Mouse (Mus musculus) skeletal muscle tissue, adult 2 months (tissue): ENCODE data around the gene Marc2.

Experiments used
- DNase-seq: peaks from one replicate; pipeline ENCODE4 v3.0.0-alpha.2; 2012; ENCODE audit warnings: low read depth, low spot score

Gene Marc2

DNA sequence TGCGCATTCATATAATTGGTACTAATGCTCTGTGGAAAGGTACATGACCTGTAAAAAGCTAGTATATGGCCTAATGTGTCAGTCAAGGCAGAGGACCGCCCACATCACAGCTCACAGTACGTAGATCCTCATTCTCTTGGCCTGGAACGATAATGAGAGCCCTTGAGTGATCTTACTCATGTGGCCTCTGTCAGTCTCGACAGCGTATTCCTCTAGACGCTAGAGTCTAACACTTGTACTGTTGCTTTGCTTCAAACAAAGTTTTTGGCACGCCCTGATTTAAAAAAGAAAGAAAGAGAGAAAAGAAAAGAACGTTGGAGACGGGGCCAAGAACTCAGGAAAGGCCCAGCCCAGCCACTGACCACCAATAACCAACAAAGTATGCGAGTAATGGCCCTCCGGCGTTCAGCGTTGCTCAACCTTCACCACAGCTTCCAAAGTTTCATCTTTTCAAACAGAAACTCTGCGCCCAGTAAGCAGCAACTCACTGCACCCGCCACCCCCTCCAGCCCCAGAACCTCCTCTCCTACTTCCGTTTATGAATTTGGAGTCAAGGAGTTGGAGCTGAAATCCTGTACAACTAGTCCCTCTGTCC, 37.7 kb downstream of the Marc2 start:
- no peak for DNase-seq

GRCm38 (mm10) chr1:184807627-184808417, 38.4 kb downstream of the Marc2 start:
- DNase-seq, result no peak

DNA sequence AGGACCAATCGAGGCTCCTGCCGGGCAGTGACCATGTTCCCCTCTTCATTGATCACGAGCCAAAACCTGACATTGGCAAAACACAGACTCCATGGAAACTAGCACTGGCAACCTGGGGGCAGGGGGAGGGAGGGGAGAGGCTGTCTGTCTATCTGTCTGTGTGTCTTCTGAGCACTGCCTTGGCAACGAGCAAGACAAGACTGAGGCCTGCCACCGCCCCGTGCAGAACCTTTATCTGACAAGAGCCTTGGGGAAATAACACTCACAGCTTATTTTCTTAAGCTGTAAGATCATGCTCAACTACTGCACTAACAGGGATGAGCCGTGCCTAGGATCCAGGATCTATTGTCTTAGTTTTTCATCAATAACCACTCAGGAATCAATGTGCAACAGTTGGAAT, 39.1 kb downstream of the Marc2 start:
- DNase-seq, result no peak

DNA sequence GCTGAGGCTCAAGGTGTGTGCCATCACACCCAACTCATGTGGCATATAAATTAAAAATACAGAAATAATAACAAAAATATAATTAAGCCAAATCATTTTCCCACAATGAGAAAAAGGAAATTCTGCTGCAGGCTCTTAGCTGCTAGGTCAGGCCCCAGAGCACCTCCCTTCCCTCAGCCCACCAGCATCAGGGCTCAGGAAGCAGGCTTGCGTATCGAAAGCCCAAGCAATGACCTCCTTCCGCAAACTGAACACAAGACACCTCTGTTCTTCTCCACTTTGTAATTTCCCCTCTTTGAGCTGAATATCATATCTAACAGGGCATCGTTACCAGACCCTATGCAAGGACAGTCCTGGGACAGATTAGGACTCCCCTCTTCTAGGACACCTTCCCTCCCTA, 40.5 kb downstream of the Marc2 start:
- no peak for DNase-seq

GRCm38 (mm10) chr1:184793163-184793876, 52.9 kb downstream of the Marc2 start:
- DNase-seq, result no peak

DNA sequence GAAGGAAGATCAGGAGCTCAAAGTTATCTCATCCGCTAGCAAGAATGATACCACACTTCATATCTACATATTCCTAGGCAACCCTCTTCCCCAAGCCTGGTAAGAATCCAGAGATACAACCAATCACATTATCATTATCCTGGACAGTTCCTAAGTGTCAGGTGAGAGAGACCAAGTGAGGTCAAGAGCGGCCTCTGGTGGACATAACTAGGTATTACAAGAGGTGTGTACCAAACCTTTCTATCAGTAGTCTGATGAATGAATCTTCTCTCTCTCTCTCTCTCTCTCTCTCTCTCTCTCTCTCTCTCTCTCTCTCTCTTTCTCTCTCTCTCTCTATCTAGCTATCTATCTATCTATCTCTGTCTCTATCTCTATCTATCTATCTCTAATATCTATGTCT, 55.1 kb downstream of the Marc2 start:
- peak; percentile 43 for DNase-seq

DNA sequence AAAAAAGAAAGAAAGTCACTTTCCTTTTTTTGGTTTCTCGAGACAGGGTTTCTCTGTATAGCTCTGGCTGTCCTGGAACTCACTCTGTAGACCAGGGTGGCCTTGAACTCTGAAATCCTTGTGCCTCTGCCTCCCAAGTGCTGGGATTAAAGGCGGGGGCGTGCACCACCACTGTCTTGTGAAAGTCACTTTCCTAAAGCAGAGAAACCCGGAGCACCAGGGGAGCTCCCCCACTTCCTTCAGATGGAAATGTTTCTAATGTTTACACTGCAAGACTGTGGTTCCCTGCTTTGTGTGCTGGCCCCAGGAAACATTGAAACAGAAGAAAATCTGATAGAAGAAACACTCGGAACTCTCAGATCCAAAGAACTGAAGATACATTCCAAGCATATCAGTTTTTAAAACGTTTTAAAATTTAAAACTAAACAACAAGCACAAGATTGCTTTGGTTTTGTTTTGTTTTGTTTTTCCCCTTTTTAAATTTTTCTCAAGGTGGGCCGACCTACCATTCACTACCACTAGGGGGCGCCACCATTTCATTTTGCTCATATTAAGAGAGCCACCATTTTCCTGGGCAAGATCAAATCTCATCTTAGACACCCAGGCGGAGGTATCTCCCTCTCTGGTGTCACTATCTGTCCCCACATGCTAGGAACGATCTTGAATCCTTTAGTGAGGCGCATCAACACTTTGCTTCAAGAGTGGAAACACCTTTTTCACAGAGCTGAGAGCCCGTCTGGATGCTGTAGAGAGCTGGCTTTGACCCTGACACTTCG, 59.7 kb downstream of the Marc2 start:
- DNase-seq, result no peak

DNA sequence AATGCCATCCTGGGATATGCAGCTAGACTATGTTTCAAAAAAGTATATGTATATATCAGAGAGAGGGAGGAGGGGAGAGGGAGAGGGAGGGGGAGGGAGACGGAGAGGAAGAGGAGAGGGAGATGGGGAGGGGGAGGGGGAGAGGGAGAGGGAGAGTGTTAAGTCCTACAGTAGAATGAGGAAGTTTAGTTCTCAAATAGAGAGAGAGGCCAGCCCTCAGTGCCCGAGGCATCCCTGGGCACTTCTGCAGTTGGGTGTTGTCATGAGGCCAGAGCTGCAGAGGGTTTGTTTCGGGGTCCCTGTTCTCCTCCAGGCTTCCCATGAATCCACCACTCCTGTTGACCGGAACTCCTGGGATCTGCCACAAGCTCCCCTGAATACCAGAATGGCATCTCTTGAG, 62.6 kb downstream of the Marc2 start:
- no peak for DNase-seq

DNA sequence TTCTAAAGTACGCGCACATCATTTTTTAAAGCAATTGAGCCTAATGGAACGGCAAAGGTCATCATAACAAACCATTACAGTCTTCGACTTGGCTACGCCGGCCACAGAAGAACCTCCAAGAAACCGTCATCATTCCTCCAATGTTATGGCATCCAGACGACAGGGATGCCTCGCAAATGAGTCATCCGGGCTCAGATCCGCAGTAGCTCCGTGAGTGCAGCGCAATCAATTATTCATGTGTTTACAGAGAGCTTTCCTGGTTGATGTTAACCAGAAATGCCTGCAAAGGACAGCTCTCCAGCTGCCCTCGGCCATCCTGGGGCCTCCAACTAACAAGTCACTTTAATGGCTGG, 64.1 kb downstream of the Marc2 start:
- peak; percentile 40 for DNase-seq

DNA sequence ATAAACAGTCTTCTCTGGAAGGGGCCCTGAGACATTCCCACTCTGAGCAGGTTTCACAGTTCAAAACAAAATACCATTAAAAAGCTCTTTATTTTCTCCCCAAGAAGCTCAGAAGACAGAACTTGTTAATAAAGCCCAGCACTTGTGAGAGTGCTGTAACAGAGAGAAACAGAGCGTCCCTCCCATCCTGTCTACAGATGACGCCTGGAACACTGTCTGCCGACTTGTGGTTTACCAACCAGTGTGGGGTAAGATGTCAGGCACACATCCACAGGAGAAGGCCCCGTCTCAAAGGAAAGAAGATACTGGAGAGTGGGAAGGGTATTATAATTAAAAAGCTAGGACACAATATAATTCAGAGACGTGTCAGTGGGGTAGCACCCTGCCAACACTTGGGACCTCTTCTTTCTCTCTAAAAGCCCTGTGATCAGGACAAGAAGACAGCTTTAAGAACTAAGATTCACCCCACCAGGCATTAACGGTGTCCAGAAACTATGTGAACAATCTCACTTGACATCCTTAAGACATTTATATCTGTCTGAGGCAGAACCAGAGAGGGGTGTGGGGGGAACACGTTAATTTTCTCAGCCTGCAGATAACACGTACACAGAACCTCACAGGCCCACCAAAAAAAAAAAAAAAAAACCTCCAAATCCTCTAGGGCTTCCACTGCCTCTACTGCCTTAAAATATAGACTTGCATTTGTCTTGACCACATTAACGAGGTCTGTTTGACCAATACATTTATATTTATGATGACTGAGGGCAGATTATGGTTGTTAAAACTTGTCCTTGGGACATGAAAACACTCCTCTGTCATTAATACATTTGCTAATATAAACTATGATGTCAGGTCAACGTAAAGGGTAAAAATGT, 64.7 kb downstream of the Marc2 start:
- no peak for DNase-seq

GRCm38 (mm10) chr1:184778157-184778556, 68.1 kb downstream of the Marc2 start:
- DNase-seq, result no peak

DNA sequence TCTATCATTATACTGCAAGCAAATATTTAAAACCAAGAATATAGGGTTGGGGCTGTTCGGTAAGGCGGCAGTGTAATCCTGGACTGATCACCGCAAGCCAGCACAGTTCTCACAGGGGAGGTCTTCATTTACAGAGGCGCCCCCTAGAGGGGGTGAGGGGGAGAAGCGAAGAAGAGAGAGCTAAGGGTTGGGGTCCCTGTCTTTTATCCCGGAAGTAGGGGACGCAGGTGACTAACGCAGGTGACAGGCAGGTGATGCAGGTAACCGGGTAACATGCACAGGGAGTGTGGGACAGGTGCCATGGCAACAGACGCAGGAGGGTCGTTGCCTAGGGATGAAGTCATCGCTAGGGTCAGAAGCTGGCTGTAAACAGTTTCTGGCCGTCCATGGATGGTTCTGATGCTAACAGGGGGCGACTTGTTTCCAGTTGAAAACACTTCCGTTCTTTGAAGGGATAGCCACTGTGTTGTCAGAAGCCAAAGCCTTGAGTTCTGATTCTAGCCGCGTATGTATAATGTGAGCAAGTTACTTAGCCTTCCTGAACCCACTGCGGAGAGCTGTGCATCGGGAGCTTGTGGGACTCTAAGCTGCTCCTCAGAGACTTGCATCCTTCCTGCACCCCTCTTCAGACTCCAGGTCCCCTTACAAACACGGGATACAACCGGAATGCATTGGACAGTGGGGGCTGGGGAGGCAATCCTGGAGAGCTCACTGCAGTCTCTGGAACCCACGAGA, 69.0 kb downstream of the Marc2 start:
- no peak for DNase-seq

DNA sequence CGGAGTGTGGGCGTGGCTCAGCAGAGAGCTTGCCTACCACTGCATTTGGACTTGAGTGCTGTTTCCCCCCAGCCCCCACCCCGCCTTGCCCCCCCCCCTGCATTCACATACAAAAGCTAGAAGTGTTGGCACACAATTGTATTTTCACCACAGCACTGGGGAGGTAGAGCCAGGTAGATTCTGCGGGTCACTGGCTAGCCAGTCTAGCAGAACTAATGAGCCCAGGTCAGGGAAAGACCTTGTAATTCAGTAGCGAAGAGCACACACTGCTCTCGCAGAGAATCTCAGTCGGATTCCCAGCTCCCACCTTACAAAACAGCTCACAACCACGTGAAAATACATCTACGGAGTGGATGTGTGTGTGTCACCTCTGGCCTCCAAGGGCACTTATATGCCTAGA, 71.0 kb downstream of the Marc2 start:
- no peak for DNase-seq

GRCm38 (mm10) chr1:184771891-184772249, 74.4 kb downstream of the Marc2 start:
- no peak for DNase-seq

DNA sequence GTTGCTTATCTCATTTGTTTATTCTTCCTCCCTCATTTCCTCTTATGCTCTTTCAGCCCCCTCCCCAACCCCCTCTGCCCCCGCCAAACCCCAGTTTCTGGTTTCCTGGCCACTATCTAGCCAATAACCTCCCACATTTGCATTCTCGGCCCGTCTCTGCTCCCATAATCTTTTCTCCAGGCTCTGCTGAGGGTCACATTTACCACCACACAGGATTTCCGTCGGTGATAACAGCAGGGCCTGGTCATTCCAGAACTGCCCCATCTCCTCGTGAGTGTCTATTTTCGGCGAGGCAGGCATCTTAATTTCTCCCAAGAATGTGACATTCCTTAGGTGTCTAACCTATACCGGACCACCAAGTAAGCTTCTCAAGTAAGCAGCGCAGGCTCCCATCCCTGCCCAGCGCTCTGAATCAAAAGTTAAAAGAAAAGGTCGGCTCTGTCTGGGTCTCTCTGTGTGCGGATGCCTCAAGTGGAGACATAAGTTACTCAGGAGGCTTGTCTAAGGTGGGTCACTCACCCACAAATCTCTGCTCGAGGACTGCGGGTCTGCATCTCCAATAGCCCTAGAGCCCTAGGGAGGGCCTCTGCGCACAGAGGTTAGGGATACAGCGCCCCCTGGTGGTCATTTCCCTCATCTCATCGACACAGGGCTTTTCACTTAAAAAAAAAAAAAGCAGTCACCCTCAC, 74.9 kb downstream of the Marc2 start:
- peak; percentile 64 for DNase-seq

DNA sequence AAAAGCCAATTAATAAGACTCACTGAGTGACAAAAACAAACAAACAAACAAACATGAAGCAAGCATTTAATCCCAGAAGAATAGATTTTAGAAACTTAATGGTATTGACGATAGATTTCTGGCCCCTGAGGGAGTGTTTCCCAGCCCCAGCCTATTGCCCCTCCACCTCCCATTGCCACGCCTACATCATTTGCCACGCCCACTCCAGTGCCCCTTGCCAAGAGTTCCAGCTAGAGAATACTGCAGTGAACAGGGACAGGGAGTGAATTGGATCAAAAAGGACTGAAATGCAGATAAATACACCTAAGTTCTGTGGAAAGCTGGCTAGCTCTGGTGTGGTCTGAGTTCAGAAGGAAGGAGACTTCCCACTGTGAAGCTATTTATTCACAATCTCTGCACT, 82.4 kb downstream of the Marc2 start:
- DNase-seq, result no peak
